Mouse (Mus musculus) stomach, embryonic 15.5 days (tissue): Measurements from ENCODE around the gene Plekhb1. TPM values are rescaled to one million over a fixed set of nuclear protein-coding genes. Genes with fewer than 3 reads are reported as not detected.

Experiments
- ATAC-seq: fragments of 200-750 bp; cut with Nextera tagmentation; 2 replicates; pipeline ENCODE4 v1.8.0; 2017; ENCODE audit warnings: low read depth, moderate number of reproducible peaks, moderate TSS enrichment; ENCODE audit not compliant: insufficient read depth, low FRiP score
- H3K27ac ChIP-seq: fragments of 300-500 bp; sonication (generic); 2 replicates; pipeline ENCODE4 v1.5.1; 2015; ENCODE audit warnings: mild to moderate bottlenecking, inconsistent platforms
- H3K27me3 ChIP-seq: fragments of 300-500 bp; sonication (generic); replicated peaks from 2 replicates; pipeline ENCODE4 v1.6.1; 2015; ENCODE audit warnings: inconsistent platforms
- H3K36me3 ChIP-seq: fragments of 300-500 bp; sonication (generic); 2 replicates; pipeline ENCODE4 v1.6.1; 2015; ENCODE audit warnings: inconsistent platforms
- H3K4me1 ChIP-seq: fragments of 300-500 bp; sonication (generic); 2 replicates; pipeline ENCODE4 v1.6.1; 2015; ENCODE audit warnings: inconsistent platforms
- H3K4me2 ChIP-seq: fragments of 300-500 bp; sonication (generic); 2 replicates; pipeline ENCODE4 v1.6.1; 2015; ENCODE audit warnings: mild to moderate bottlenecking, inconsistent platforms
- H3K4me3 ChIP-seq: fragments of 300-500 bp; sonication (generic); replicated peaks from 2 replicates; pipeline ENCODE4 v1.5.1; 2015; ENCODE audit warnings: inconsistent platforms
- H3K9ac ChIP-seq: fragments of 300-500 bp; sonication (generic); 2 replicates; pipeline ENCODE4 v1.6.1; 2015; ENCODE audit warnings: inconsistent platforms
- H3K9me3 ChIP-seq: fragments of 300-500 bp; sonication (generic); 2 replicates; pipeline ENCODE4 v1.6.1; 2016; ENCODE audit warnings: inconsistent platforms
- WGBS: fragments of 180-500 bp; shearing (Covaris S2); methylation state at CpG from one replicate; pipeline ENCODE4 v1.1.7; 2015; 5-methylcytosine and 5-hydroxymethylcytosine counted together
- polyA plus RNA-seq: library from polyadenylated mRNA; unstranded; fragments of >200 nt; fragmentation: Nextera tagmentation; extraction: Ambion mirVana; gene quantifications from 2 replicates; pipeline ENCODE4 v1.2.1, GENCODE M21; 2015

Gene Plekhb1
- polyA plus RNA-seq, 1 experiment from 2014 or later = 15.0 TPM

DNA sequence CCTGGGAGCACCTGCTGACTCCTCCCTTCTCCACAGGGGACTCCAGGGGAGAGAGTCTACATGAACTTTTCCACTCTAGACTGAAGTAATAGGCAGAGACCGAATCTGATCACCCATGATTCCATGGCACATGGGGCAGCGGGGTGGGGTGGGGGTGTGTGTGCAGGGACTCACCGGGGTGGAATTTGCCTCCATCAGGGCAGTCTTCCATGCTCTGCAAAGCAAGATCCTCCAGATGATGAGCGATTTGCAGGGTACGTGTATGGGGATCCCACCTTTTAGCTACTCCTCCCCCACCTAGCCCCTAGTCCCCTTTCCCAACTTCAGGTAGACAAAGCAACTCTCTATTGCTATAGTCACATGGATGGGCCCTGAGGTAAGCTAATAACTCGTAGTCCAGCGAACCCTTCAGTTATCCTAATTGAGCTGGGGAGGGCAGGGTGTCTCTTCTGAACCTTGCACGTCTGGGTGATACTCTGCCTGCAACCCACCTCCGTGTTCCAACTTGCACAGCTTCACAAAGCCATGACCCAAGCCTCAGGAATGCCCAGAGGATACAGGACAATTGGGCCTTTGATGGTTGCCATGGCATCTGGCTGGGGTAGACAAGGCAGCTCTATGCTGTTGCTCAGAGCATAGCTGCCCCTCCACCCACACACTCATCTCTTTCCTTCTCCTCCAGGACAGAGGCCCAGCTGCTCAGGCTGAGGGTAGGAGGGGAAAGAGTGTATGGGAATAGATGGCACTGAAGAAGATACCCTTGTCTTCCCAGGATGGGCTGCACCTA lies 8.5 kb downstream of the Plekhb1 start:
- Histone ChIP-seq H3K27ac (no peak overlapping the region), H3K27me3 (no peaks in the 10 kb centered on the region), H3K4me2 (no peak overlapping the region), H3K4me3 (no peak overlapping the region), H3K9me3 (no peaks in the 10 kb centered on the region), H3K36me3 (no peaks in the 10 kb centered on the region), H3K9ac (no peak overlapping the region), H3K4me1 (no peaks in the 10 kb centered on the region)
- 79% methylated on average over 9 of the region's 9 CpGs for WGBS
- ATAC-seq = peak; percentile 18; the same call in 1 of the 2 replicates

DNA sequence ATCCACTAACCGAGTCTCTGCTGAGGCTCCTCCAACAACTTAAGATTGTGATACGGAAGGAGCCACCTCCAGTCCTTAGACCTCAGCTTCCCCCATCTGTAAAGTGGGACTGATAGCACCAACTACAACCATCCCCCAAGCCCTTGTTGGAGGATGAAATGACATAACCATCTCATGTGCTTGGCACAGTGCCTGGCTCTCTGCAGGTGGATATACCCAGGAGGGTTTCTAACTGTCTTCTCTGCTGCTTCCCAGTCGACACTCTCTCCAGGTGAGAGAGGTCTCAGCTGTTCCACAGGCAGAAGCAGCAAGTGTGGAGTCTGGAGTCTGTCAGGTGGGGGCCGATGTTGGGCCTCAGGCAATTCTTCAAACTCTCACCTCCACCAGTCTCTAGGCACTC lies 11.2 kb downstream of the Plekhb1 start:
- Histone ChIP-seq H3K9me3 (no peaks in the 10 kb centered on the region), H3K9ac (no peak overlapping the region), H3K4me2 (no peak overlapping the region), H3K27me3 (no peaks in the 10 kb centered on the region), H3K4me3 (no peak overlapping the region), H3K36me3 (no peaks in the 10 kb centered on the region), H3K4me1 (no peaks in the 10 kb centered on the region), H3K27ac (no peak overlapping the region)
- no peak for ATAC-seq
- 51% methylated on average over 4 of the region's 4 CpGs for WGBS

DNA sequence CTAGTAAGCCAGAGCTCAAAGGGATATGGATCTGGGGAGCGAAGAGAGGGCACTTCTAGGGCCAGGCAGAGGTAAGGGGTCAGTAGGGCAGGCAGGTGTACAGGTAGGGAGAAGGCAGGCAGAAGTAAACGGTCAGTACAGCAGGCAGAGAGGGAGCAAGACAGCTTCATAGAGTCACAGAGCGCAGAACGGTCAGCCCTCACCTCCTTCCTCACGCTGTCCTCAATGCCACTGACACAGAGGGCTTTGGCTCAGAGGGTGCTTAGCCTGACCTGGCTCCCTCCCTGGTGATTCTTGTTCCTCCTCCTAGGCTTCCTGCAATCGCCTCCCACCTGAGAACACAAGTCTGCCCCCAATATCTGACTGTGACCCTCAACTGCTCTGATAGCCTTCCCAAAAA lies 11.8 kb downstream of the Plekhb1 start:
- H3K4me1 ChIP-seq = no peaks in the 10 kb centered on the region
- ATAC-seq = no peak
- H3K36me3 ChIP-seq = no peaks in the 10 kb centered on the region
- WGBS = 78% methylated on average over 6 of the region's 6 CpGs
- H3K9me3 ChIP-seq = no peaks in the 10 kb centered on the region
- H3K27ac ChIP-seq = no peak overlapping the region
- H3K9ac ChIP-seq = no peak overlapping the region
- no peaks in the 10 kb centered on the region for H3K27me3 ChIP-seq
- no peak overlapping the region for H3K4me2 ChIP-seq
- H3K4me3 ChIP-seq = no peak overlapping the region

DNA sequence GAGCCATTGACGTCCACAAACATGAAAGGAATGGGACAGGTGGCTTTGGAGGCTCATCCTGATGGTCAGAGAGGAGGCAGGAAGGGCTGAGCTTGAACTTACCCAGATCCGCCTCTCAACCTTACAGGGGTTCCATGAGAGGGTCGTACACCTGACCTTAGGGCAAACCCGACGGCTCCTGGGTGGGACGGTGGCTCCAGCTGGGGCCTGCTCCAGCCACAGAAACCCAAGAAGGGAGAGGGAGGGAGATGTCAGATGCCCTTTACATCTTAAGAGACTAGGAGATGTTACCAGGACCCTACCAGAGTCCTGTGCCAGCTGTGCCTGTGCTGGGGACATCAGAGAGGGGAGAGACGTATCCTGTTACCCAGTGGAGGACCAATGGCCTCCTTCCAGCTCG lies 12.4 kb downstream of the Plekhb1 start:
- no peaks in the 10 kb centered on the region for H3K36me3 ChIP-seq
- no peak overlapping the region for H3K4me3 ChIP-seq
- H3K4me2 ChIP-seq = no peak overlapping the region
- no peak for ATAC-seq
- no peaks in the 10 kb centered on the region for H3K27me3 ChIP-seq
- no peak overlapping the region for H3K9ac ChIP-seq
- 71% methylated on average over 8 of the region's 8 CpGs for WGBS
- H3K4me1 ChIP-seq = no peaks in the 10 kb centered on the region
- H3K9me3 ChIP-seq = no peaks in the 10 kb centered on the region
- no peak overlapping the region for H3K27ac ChIP-seq

GRCm38 (mm10) chr7:100649095-100649494 lies 13.1 kb downstream of the Plekhb1 start:
- Histone ChIP-seq H3K27me3 (no peaks in the 10 kb centered on the region), H3K9me3 (no peaks in the 10 kb centered on the region), H3K9ac (no peak overlapping the region), H3K36me3 (no peaks in the 10 kb centered on the region), H3K4me1 (no peaks in the 10 kb centered on the region), H3K4me2 (no peak overlapping the region), H3K4me3 (no peak overlapping the region), H3K27ac (no peak overlapping the region)
- 80% methylated on average over 4 of the region's 4 CpGs for WGBS
- ATAC-seq = no peak

DNA sequence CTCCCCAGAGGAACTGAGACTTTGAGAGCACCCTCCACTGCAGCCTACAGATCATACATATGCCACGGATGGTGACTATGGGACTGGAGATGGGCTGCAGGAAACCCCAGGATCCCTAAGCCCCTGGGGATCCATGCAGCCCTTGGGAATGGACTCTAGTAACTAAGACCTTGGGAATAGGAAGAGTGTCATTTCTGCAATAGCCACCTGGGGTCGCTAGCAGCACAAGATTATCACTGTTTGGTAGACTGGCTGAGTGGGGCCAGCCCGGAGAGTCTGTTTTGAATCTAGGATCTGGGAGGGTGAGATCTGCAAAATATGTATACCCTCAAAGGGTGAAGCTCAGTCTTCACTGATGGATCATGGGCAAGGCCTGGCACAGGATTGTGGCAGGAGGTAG lies 17.1 kb downstream of the Plekhb1 start:
- H3K4me2 ChIP-seq = no peak overlapping the region
- no peaks in the 10 kb centered on the region for H3K36me3 ChIP-seq
- H3K9ac ChIP-seq = no peak overlapping the region
- no peaks in the 10 kb centered on the region for H3K27me3 ChIP-seq
- H3K4me3 ChIP-seq = no peak overlapping the region
- H3K4me1 ChIP-seq = no peaks in the 10 kb centered on the region
- no peak overlapping the region for H3K27ac ChIP-seq
- no peaks in the 10 kb centered on the region for H3K9me3 ChIP-seq
- ATAC-seq = no peak; the same call in 1 of the 2 replicates
- WGBS = 29% methylated on average over 3 of the region's 3 CpGs

GRCm38 (mm10) chr7:100642413-100642812 lies 19.8 kb downstream of the Plekhb1 start:
- no peak overlapping the region for H3K9ac ChIP-seq
- ATAC-seq = no peak
- no peak overlapping the region for H3K4me2 ChIP-seq
- H3K36me3 ChIP-seq = peaks cover 4% of the 10 kb centered on the region; the same call in 1 of the 2 replicates
- H3K27me3 ChIP-seq = no peaks in the 10 kb centered on the region
- no peaks in the 10 kb centered on the region for H3K4me1 ChIP-seq
- H3K9me3 ChIP-seq = no peaks in the 10 kb centered on the region
- WGBS = 77% methylated on average over 4 of the region's 4 CpGs
- H3K27ac ChIP-seq = no peak overlapping the region
- no peak overlapping the region for H3K4me3 ChIP-seq

- H3K9ac ChIP-seq = no peak overlapping the region
- WGBS = 0% methylated on average over 1 of the region's 1 CpGs
- H3K4me3 ChIP-seq = no peak overlapping the region
- no peaks in the 10 kb centered on the region for H3K4me1 ChIP-seq
- H3K9me3 ChIP-seq = no peaks in the 10 kb centered on the region
- H3K27ac ChIP-seq = no peak overlapping the region
- ATAC-seq = no peak
- H3K4me2 ChIP-seq = no peak overlapping the region
- peaks cover 9% of the 10 kb centered on the region; the same call in 1 of the 2 replicates for H3K36me3 ChIP-seq
- H3K27me3 ChIP-seq = no peaks in the 10 kb centered on the region
Measured at GRCm38 (mm10) chr7:100637657-100638056, 24.6 kb downstream of the Plekhb1 start.

DNA sequence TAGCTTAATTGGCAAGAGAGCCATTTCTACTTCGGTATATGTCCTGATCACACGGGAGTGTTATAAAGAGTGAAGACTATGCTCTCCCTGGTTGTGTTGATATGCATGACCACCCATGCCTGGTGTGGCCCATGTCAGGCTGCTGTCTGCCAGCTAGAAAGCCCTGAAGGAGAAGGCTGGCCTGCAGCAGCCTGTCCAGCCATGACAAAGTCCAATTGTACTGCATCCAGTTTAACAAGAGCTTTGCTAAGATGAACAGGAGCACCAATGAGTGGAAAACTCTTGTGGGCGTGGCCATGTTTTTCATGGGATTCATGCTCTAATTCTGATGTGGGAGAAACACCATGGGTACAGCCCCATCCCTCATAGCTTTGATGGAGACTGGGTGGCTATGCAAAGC lies 37.7 kb downstream of the Plekhb1 start:
- Histone ChIP-seq H3K27ac (no peak overlapping the region), H3K4me2 (no peak overlapping the region), H3K27me3 (no peaks in the 10 kb centered on the region), H3K9me3 (no peaks in the 10 kb centered on the region), H3K4me3 (no peak overlapping the region), H3K36me3 (0 out of 2 replicates have a peak, but pooled peaks cover under 1% of the 10 kb centered on the region), H3K4me1 (no peaks in the 10 kb centered on the region; the same call in 1 of the 2 replicates), H3K9ac (no peak overlapping the region)
- ATAC-seq = no peak
- 73% methylated on average over 3 of the region's 3 CpGs for WGBS

GRCm38 (mm10) chr7:100622277-100622676 lies 39.9 kb downstream of the Plekhb1 start:
- H3K4me2 ChIP-seq = no peak overlapping the region
- H3K36me3 ChIP-seq = no peaks in the 10 kb centered on the region
- no peak overlapping the region for H3K4me3 ChIP-seq
- H3K27me3 ChIP-seq = no peaks in the 10 kb centered on the region
- no peaks in the 10 kb centered on the region; the same call in 1 of the 2 replicates for H3K4me1 ChIP-seq
- no peak overlapping the region for H3K27ac ChIP-seq
- no peak for ATAC-seq
- no peaks in the 10 kb centered on the region for H3K9me3 ChIP-seq
- 65% methylated on average over 2 of the region's 2 CpGs for WGBS
- no peak overlapping the region for H3K9ac ChIP-seq

DNA sequence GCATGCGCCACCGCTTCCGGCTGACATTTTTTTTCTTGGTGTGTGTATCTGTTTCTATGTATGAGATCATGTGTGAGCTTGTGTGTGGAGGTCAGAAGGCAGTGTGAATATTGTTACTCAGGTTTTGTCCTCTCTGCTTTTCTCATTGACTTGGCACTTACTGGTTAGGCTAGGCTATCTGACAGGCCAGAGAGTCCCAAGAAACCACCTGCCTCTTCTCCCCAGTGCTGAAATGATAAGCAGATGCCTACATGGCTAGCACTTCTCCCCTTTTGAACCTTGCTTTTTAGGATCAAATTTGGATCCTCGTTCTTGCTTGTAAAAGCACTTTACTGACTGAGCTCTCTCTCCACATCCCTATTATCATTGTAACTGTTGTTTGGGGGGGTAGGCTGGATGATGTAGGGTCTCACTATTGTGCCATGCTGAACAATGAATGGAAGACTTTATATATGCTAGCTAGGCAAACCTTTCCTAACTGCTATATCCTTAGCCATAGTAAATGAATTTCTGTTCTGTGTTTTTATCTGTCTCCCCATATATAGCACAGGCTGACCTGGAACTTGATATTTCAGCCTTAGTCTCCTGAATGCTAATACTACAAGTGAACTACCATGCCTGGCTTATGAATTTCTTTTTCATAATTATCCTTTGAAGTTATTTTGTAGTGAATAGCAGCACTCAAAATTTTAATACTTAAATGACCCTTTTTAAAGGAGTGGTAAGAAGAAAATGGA lies 45.9 kb downstream of the Plekhb1 start:
- no peak overlapping the region for H3K4me2 ChIP-seq
- H3K9me3 ChIP-seq = no peaks in the 10 kb centered on the region
- 93% methylated on average over 4 of the region's 4 CpGs for WGBS

DNA sequence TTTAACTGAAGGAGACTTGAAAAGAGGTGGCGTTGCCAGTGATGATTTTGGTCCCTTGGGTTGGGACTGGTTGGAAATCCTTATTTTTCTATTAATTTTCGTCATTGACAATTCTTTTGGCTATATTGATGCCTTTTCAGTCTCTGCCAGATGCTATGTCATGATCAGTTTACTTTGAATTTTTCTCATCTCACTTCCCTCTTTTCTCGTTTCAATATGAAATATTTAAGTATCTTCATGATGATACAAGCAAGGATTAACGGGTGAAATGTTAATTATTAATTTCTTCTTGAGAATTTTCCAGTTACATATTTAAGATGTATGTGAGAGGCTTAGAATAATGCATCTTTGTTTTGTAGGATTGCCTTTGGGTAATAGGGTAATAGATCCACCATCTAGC lies 53.3 kb downstream of the Plekhb1 start:
- H3K9me3 ChIP-seq = no peaks in the 10 kb centered on the region
- H3K4me1 ChIP-seq = peaks cover 7% of the 10 kb centered on the region; the same call in 1 of the 2 replicates
- H3K27ac ChIP-seq = peak overlapping the region; percentile 99
- H3K4me2 ChIP-seq = peak overlapping the region; percentile 65
- peak overlapping the region; percentile 93 for H3K4me3 ChIP-seq
- WGBS = 12% methylated on average over 4 of the region's 4 CpGs
- no peak for ATAC-seq
- peak overlapping the region; percentile 100; the same call in 1 of the 2 replicates for H3K9ac ChIP-seq
- no peaks in the 10 kb centered on the region for H3K27me3 ChIP-seq
- H3K36me3 ChIP-seq = no peaks in the 10 kb centered on the region

More for the DNA sequence above, 45.9 kb downstream of the Plekhb1 start:
- Histone ChIP-seq H3K27ac (no peak overlapping the region), H3K4me3 (no peak overlapping the region), H3K9ac (no peak overlapping the region), H3K27me3 (no peaks in the 10 kb centered on the region), H3K4me1 (no peaks in the 10 kb centered on the region), H3K36me3 (no peaks in the 10 kb centered on the region)
- ATAC-seq = no peak
